Mouse (Mus musculus) limb, embryonic 13.5 days (tissue): ENCODE measurements around the gene Slc35g3. TPM values are rescaled to one million over a fixed set of nuclear protein-coding genes. Genes with fewer than 3 reads are reported as not detected.
"Not testable (repeated sequence)": the region's sequence is repeated elsewhere in the genome, so short reads cannot be mapped to it uniquely, and the experiment has no call there.

ENCODE experiments used
- ATAC-seq: fragments of 200-750 bp; cut with Nextera tagmentation; 2 replicates; pipeline ENCODE4 v1.8.0; 2017; ENCODE audit warnings: low read depth, moderate number of reproducible peaks, moderate TSS enrichment; ENCODE audit not compliant: low FRiP score
- H3K27ac ChIP-seq: fragments of 300-500 bp; sonication (generic); 2 replicates; pipeline ENCODE4 v1.5.1; 2015; ENCODE audit warnings: inconsistent platforms, mild to moderate bottlenecking, moderate library complexity
- H3K27me3 ChIP-seq: fragments of 300-500 bp; sonication (generic); 2 replicates; pipeline ENCODE4 v1.6.1; 2015; ENCODE audit warnings: mild to moderate bottlenecking, inconsistent platforms
- H3K36me3 ChIP-seq: fragments of 300-500 bp; sonication (generic); 2 replicates; pipeline ENCODE4 v1.6.1; 2015; ENCODE audit warnings: inconsistent platforms, mild to moderate bottlenecking, moderate library complexity
- H3K4me1 ChIP-seq: fragments of 300-500 bp; sonication (generic); 2 replicates; pipeline ENCODE4 v1.6.1; 2015; ENCODE audit warnings: inconsistent platforms
- H3K4me2 ChIP-seq: fragments of 300-500 bp; sonication (generic); replicated peaks from 2 replicates; pipeline ENCODE4 v1.6.1; 2015; ENCODE audit warnings: inconsistent platforms, mild to moderate bottlenecking, moderate library complexity
- H3K4me3 ChIP-seq: fragments of 300-500 bp; sonication (generic); 2 replicates; pipeline ENCODE4 v1.5.1; 2015; ENCODE audit warnings: moderate library complexity, mild to moderate bottlenecking, inconsistent platforms
- H3K9ac ChIP-seq: fragments of 300-500 bp; sonication (generic); 2 replicates; pipeline ENCODE4 v1.6.1; 2015; ENCODE audit warnings: mild to moderate bottlenecking, inconsistent platforms
- H3K9me3 ChIP-seq: fragments of 300-500 bp; sonication (generic); 2 replicates; pipeline ENCODE4 v1.6.1; 2016; ENCODE audit warnings: inconsistent platforms
- WGBS: fragments of 180-500 bp; shearing (Covaris S2); methylation state at CpG from one replicate; pipeline ENCODE4 v1.1.7; 2015; 5-methylcytosine and 5-hydroxymethylcytosine counted together
- polyA plus RNA-seq: library from polyadenylated mRNA; unstranded; fragments of >200 nt; fragmentation: Nextera tagmentation; extraction: Ambion mirVana; gene quantifications from 2 replicates; pipeline ENCODE4 v1.2.1, GENCODE M21; 2015

Gene Slc35g3
- polyA plus RNA-seq, 1 experiment from 2014 or later: not detected

DNA sequence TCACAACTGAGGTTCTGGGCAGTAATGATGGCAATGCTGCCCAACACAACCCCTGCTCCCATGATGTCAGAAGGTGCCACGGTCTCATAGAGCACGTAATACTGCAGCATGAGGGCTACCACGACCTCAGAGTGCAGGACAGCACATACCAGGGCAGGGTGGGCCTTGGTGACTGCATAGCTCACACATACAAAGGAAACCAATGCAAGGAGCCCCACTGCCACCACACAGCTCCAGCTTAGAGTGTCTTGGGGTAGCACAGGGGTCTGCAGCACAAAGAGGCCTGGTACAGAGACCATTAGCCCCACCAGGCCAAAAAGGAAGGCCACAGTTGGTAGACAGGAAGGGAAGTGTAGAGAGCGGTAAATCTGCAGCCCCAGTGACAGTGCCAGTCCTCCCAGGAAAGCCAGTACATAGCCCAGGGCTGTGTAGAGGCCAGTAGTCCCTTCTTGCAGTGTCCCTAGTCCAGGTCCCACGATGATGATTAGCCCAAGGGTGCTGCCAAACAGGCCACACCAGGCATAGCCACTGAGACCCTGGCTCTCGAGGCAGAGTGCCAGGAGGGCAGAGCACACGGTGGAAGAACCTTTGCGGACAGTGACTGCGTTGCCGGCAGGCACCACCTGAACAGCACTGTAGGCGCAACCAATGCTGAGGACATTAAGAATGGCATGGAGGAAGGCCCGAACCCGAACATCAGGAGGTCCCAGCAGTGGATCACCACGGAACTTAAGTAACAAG is 1.4 kb downstream of the Slc35g3 start:
- Histone ChIP-seq H3K4me3 (peak overlapping the region; percentile 65), H3K4me1 (peaks cover 42% of the 10 kb centered on the region), H3K9me3 (no peaks in the 10 kb centered on the region), H3K4me2 (peak overlapping the region; percentile 91), H3K36me3 (no peaks in the 10 kb centered on the region), H3K27me3 (no peaks in the 10 kb centered on the region), H3K9ac (peak overlapping the region; percentile 70), H3K27ac (peak overlapping the region; percentile 98)
- WGBS: 79% methylated on average over 14 of the region's 14 CpGs
- ATAC-seq: no peak

DNA sequence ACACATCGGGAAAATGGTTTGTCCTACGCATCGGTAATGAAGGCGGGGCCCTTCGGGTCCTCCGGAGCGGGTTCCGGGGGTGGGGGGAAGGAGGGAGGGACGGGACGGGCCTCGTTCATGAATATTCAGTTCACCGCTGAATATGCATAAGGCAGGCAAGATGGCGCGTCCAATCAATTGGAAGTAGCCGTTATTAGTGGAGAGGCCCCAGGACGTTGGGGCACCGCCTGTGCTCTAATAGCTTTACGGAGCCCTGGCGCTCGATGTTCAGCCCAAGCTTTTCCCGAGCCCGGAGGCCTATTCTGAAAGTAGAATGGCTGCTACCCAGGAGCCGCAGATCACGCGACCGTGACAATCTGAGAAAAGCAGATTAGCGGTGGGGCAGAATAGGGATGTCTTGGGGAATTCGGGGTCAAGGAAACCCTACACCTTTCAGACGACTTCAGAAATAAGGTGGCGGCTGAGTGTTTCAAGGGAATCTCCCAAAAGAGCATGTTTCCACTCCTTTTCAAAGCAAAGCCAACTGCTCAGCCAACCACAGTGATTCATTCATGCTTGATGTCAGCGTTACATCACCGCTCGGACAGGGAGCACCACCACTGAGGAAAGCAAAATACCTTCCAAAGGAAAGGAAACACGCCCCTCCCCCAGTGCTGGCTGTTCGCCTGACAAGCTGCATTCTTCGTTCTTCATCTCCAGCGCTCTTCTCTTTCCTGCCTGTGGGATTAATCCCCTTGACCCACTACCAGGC is 2.6 kb downstream of the Slc35g3 start:
- Histone ChIP-seq H3K9ac (peak overlapping the region; percentile 70), H3K4me1 (peaks cover 47% of the 10 kb centered on the region), H3K36me3 (no peaks in the 10 kb centered on the region), H3K4me3 (peak overlapping the region; percentile 65), H3K27me3 (no peaks in the 10 kb centered on the region), H3K9me3 (no peaks in the 10 kb centered on the region), H3K27ac (peak overlapping the region; percentile 98), H3K4me2 (peak overlapping the region; percentile 91)
- WGBS: under 1% methylated on average over 37 of the region's 37 CpGs
- ATAC-seq: peak; percentile 90

DNA sequence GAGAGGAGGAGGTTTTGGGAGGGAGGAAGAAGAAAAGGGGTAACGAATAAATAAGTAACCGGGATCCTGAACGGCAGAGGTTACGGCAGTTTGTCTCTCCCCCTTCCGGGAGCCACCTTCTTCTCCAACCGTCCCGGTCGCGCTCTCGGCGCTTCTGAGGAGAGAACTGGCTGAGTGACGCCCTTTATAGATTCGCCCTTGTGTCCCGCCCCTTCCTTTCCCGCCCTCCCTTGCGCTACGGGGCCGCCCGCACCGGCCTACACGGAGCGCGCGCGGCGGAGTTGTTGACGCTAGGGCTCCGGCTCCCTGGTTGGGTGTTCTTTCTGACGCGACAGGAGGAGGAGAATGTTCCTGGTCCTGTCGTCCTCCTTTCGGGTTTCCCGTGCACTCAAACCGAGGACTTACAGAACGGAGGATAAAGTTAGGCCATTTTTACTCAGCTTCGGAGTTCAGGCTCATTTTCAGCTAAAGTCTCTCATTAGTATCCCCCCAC is 3.2 kb downstream of the Slc35g3 start, which contains the start of gene Polr2a:
TSS of gene Polr2a (minus strand) at position 160 of the 493 bp plus-strand sequence.
- peak; percentile 96 for ATAC-seq
- peaks cover 52% of the 10 kb centered on the region for H3K4me1 ChIP-seq
- peak within 1 kb of the TSS; percentile 65 for H3K4me3 ChIP-seq
- no peaks in the 10 kb centered on the region for H3K36me3 ChIP-seq
- H3K27ac ChIP-seq: peak within 1 kb of the TSS; percentile 98
- H3K4me2 ChIP-seq: peak within 1 kb of the TSS; percentile 91
- no peaks in the 10 kb centered on the region for H3K9me3 ChIP-seq
- WGBS: under 1% methylated on average over 28 of the region's 36 CpGs
- no peaks in the 10 kb centered on the region for H3K27me3 ChIP-seq
- peak within 1 kb of the TSS; percentile 79 for H3K9ac ChIP-seq

GRCm38 (mm10) chr11:69758090-69758456 is 3.7 kb downstream of the Slc35g3 start:
- Histone ChIP-seq H3K4me1 (peaks cover 55% of the 10 kb centered on the region), H3K4me2 (peak overlapping the region; percentile 91), H3K9ac (peak overlapping the region; percentile 79), H3K4me3 (peak overlapping the region; percentile 65), H3K9me3 (no peaks in the 10 kb centered on the region), H3K27ac (peak overlapping the region; percentile 98), H3K36me3 (no peaks in the 10 kb centered on the region), H3K27me3 (no peaks in the 10 kb centered on the region)
- under 1% methylated on average over 26 of the region's 26 CpGs for WGBS
- ATAC-seq: peak; percentile 85

DNA sequence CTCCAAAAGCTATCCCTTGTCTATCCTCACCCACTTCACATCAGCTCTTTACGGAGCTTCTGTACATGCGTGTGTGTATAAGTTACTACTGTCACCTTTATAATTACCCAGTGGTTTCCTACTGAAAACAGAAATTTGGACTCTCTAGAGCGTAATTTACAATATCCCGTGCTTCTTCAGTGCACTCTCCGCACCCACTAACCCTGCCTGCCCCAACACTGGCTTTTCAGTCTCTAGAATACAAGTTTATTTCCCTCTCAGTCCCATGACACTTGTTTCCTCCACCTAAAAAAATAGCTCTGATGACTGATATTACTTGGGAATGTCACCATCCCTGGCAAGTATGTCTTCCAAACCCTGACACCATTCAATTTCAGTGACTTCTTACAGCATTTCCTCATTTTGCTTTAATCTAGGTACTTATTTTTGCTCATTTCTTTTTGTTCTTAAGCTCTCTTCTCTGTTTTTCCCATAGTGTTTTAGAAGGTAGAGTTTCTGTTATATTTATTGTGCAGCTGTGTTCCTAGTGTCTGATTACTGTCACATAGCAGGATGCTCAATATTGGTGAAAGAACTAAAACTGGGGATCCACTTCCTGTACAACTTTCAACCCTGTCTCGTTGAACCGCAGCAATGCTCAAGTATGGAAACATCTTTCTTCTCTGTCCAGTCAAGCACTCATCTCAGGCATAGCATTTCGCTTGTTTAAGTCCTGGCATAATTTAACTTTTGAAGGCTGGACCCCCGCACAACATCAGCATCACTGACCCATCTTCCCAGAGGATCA is 4.3 kb downstream of the Slc35g3 start:
- Histone ChIP-seq H3K9ac (peak overlapping the region; percentile 79), H3K4me3 (peak overlapping the region; percentile 65), H3K36me3 (no peaks in the 10 kb centered on the region), H3K27me3 (no peaks in the 10 kb centered on the region), H3K27ac (peak overlapping the region; percentile 98), H3K9me3 (no peaks in the 10 kb centered on the region), H3K4me2 (peak overlapping the region; percentile 91), H3K4me1 (peaks cover 60% of the 10 kb centered on the region)
- 42% methylated on average over 9 of the region's 9 CpGs for WGBS
- ATAC-seq: no peak

DNA sequence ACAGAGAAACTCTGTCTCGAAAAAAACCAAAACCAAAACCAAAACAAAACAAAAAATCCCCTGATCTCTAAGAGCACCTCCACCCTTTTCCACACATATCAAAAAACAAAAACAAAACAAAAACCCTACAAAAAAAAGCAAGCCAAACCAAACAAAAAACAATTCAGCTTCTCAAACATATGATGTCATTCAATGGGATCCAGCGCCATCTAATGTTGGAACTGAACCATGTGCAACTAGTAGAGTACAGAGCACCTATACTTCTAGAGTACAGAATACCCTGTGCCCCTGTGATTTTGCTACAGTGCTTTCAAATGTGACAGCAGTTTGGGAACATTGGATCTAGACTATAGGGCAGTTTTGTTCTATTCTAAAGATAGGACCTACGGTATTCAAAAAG is 7.1 kb downstream of the Slc35g3 start:
- Histone ChIP-seq H3K27me3 (no peaks in the 10 kb centered on the region), H3K4me1 (peaks cover 53% of the 10 kb centered on the region), H3K36me3 (no peaks in the 10 kb centered on the region), H3K9me3 (no peaks in the 10 kb centered on the region), H3K4me2 (peak overlapping the region; percentile 91), H3K27ac (no peak overlapping the region), H3K4me3 (no peak overlapping the region), H3K9ac (no peak overlapping the region)
- no peak for ATAC-seq
- WGBS: 60% methylated on average over 3 of the region's 3 CpGs

- H3K9ac ChIP-seq: no peak overlapping the region
- H3K9me3 ChIP-seq: no peaks in the 10 kb centered on the region
- no peak for ATAC-seq
- 0 out of 2 replicates have a peak, but pooled peaks cover under 1% of the 10 kb centered on the region for H3K36me3 ChIP-seq
- whole genome bisulfite sequencing: 88% methylated on average over 5 of the region's 5 CpGs
- no peak overlapping the region for H3K27ac ChIP-seq
- H3K4me2 ChIP-seq: peak overlapping the region; percentile 91; the same call in 1 of the 2 replicates
- peaks cover 50% of the 10 kb centered on the region for H3K4me1 ChIP-seq
- no peaks in the 10 kb centered on the region for H3K27me3 ChIP-seq
- no peak overlapping the region for H3K4me3 ChIP-seq
Observed at GRCm38 (mm10) chr11:69754233-69754632, 7.5 kb downstream of the Slc35g3 start.

DNA sequence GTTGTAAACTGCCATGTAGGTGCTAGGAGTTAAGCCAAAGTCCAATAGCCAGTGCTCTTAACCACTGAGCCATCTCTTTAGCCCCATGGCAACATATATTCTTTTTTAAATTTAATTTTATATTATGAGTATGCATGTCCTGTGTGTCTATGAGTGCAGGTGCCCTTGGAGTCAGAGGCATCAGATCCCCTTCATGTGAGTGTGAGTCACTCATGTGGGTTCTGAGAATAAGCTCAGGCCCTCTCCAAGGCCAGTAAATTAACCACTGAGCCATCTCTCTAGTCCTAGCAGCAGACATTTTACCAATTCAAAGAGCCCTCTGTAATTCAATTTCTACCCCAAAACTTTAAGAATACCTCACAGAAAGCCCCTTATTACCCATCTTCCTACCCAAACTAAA is 9.1 kb downstream of the Slc35g3 start:
- Histone ChIP-seq H3K36me3 (peaks cover 8% of the 10 kb centered on the region), H3K4me3 (no peak overlapping the region), H3K4me2 (no peak overlapping the region), H3K9ac (0 out of 2 replicates have a peak overlapping the region, but pooled peaks have one; percentile 2), H3K27me3 (no peaks in the 10 kb centered on the region), H3K4me1 (peaks cover 50% of the 10 kb centered on the region), H3K9me3 (no peaks in the 10 kb centered on the region), H3K27ac (no peak overlapping the region)
- no peak for ATAC-seq

- Histone ChIP-seq H3K4me1 (peaks cover 41% of the 10 kb centered on the region), H3K9me3 (no peaks in the 10 kb centered on the region), H3K27me3 (no peaks in the 10 kb centered on the region), H3K9ac (no peak overlapping the region), H3K27ac (no peak overlapping the region), H3K4me3 (no peak overlapping the region), H3K36me3 (peaks cover 18% of the 10 kb centered on the region), H3K4me2 (no peak overlapping the region)
- ATAC-seq: no peak
- WGBS: 82% methylated on average over 3 of the region's 3 CpGs
Observed at GRCm38 (mm10) chr11:69751635-69752034, 10.1 kb downstream of the Slc35g3 start.

GRCm38 (mm10) chr11:69731408-69731807 is 30.4 kb downstream of the Slc35g3 start:
- H3K27ac ChIP-seq, H3K4me2 ChIP-seq, H3K4me3 ChIP-seq, H3K9ac ChIP-seq, ATAC-seq, H3K9me3 ChIP-seq, H3K4me1 ChIP-seq, H3K27me3 ChIP-seq: not testable (repeated sequence)
- H3K36me3 ChIP-seq: peaks cover 36% of the 10 kb centered on the region
- 76% methylated on average over 2 of the region's 3 CpGs for WGBS

- 25% methylated on average over 3 of the region's 3 CpGs for WGBS
- Histone ChIP-seq H3K4me1 (no peaks in the 10 kb centered on the region), H3K4me3 (no peak overlapping the region), H3K4me2 (no peak overlapping the region), H3K9me3 (no peaks in the 10 kb centered on the region), H3K36me3 (peaks cover 13% of the 10 kb centered on the region), H3K27ac (no peak overlapping the region), H3K9ac (no peak overlapping the region), H3K27me3 (no peaks in the 10 kb centered on the region)
- ATAC-seq: no peak
Observed at GRCm38 (mm10) chr11:69729063-69729462, 32.7 kb downstream of the Slc35g3 start.

GRCm38 (mm10) chr11:69725951-69726350 is 35.8 kb downstream of the Slc35g3 start:
- Histone ChIP-seq H3K4me2 (no peak overlapping the region), H3K27me3 (no peaks in the 10 kb centered on the region), H3K9me3 (no peaks in the 10 kb centered on the region), H3K4me1 (no peaks in the 10 kb centered on the region), H3K9ac (no peak overlapping the region), H3K4me3 (no peak overlapping the region), H3K27ac (no peak overlapping the region), H3K36me3 (no peaks in the 10 kb centered on the region)
- no peak for ATAC-seq
- 40% methylated on average over 5 of the region's 5 CpGs for WGBS
